Mouse (Mus musculus): ENCODE measurements around the gene Parp14. TPM values are rescaled to one million over a fixed set of nuclear protein-coding genes. Genes with fewer than 3 reads are reported as not detected.

Gene Parp14
- total and polyA plus RNA-seq, 3 experiments, result 1.2 to 1.5 TPM; not detected in 1

GRCm38 (mm10) chr16:35856766-35857165, 14.6 kb downstream of the Parp14 start:
- DNase-seq (ENCODE audit: low read depth, low spot score), result peak; percentile 87
- peak overlapping the region; percentile 34; the same call in 1 of the 2 replicates for H3K27ac ChIP-seq (ENCODE audit: control insufficient read depth, low read depth, low read length)
- TF ChIP-seq HCFC1 (IDR thresholded peaks at IDR 0.05; ENCODE audit: low read depth, low read length), result no peak
- peak; percentile 86 for TF ChIP-seq GATA1 (IDR thresholded peaks at IDR 0.05; ENCODE audit: low read depth, low read length)
- no peak for TF ChIP-seq GABPA (IDR thresholded peaks at IDR 0.05; ENCODE audit: low read depth, low read length)
- TF ChIP-seq CHD1 (IDR thresholded peaks at IDR 0.05; ENCODE audit: low read depth, low read length), result no peak
- 0 out of 2 replicates have a peak, but pooled peaks have one; percentile 14 for TF ChIP-seq RCOR1 (IDR thresholded peaks at IDR 0.05; ENCODE audit: low read depth, low read length)
- TF ChIP-seq SMC3 (IDR thresholded peaks at IDR 0.05; ENCODE audit: low read depth, low read length), result no peak; the same call in 1 of the 2 replicates
- no peak for TF ChIP-seq KAT2A (conservative IDR thresholded peaks at IDR 0.05; ENCODE audit: low read depth, low read length)
- TF ChIP-seq CTCF (IDR thresholded peaks at IDR 0.05 in 2 of 3, conservative IDR thresholded peaks at IDR 0.05 in 1 of 3; ENCODE audit: control insufficient read depth in 1 of 3, insufficient read depth in 1 of 3, low read depth in 2 of 3, low read length in 3 of 3, poor library complexity in 1 of 3, severe bottlenecking in 1 of 3), result no peak
- TF ChIP-seq ZNF384 (IDR thresholded peaks at IDR 0.05; ENCODE audit: low read depth, low read length), result no peak
- TF ChIP-seq USF2 (IDR thresholded peaks at IDR 0.05; ENCODE audit: borderline replicate concordance in 1 of 2, insufficient read depth in 1 of 2, low read depth in 1 of 2, low read length in 2 of 2), result no peak
- TF ChIP-seq BHLHE40 (IDR thresholded peaks at IDR 0.05; ENCODE audit: borderline replicate concordance, low read depth, low read length), result peak; percentile 49; the same call in 1 of the 2 replicates
- TF ChIP-seq MXI1 (IDR thresholded peaks at IDR 0.05; ENCODE audit: low read depth, low read length), result peak; percentile 75; the same call in 1 of the 2 replicates
- no peak for TF ChIP-seq E2F4 (IDR thresholded peaks at IDR 0.05; ENCODE audit: borderline replicate concordance, low read depth, low read length)
- no peak; the same call in 1 of the 2 replicates for TF ChIP-seq NELFE (IDR thresholded peaks at IDR 0.05; ENCODE audit: low read depth, low read length)
- TF ChIP-seq RAD21 (IDR thresholded peaks at IDR 0.05; ENCODE audit: low read depth, low read length), result no peak
- TF ChIP-seq TCF12 (IDR thresholded peaks at IDR 0.05; ENCODE audit: low read depth, low read length), result peak; percentile 85
- TF ChIP-seq SIN3A (IDR thresholded peaks at IDR 0.05; ENCODE audit: low read length), result peak; percentile 61
- TF ChIP-seq ELF1 (IDR thresholded peaks at IDR 0.05; ENCODE audit: low read depth, low read length), result no peak
- no peak for TF ChIP-seq ZC3H11A (IDR thresholded peaks at IDR 0.05; ENCODE audit: low read depth, low read length)
- no peak for TF ChIP-seq JUND (IDR thresholded peaks at IDR 0.05; ENCODE audit: low read depth, low read length)
- no peak for TF ChIP-seq USF1 (IDR thresholded peaks at IDR 0.05; ENCODE audit: low read depth, low read length)
- TF ChIP-seq TBP (IDR thresholded peaks at IDR 0.05; ENCODE audit: low read depth, low read length), result no peak; the same call in 1 of the 2 replicates
- no peak for TF ChIP-seq MAZ (IDR thresholded peaks at IDR 0.05; ENCODE audit: low read depth, low read length)
- no peak for TF ChIP-seq MYB (IDR thresholded peaks at IDR 0.05; ENCODE audit: low read depth, low read length)
- peak; percentile 75 for TF ChIP-seq MAX (IDR thresholded peaks at IDR 0.05; ENCODE audit: low read length)
- no peak for TF ChIP-seq NRF1 (IDR thresholded peaks at IDR 0.05; ENCODE audit: insufficient read depth, low read depth, low read length, poor library complexity, severe bottlenecking)
- TF ChIP-seq POLR2A (IDR thresholded peaks at IDR 0.05; ENCODE audit: control insufficient read depth in 1 of 2, insufficient read depth in 1 of 2, low read depth in 1 of 2, low read length in 2 of 2, poor library complexity in 1 of 2), result peak in 1 of 2 experiments; percentile 28; a peak in 1 of 4 replicates
- TF ChIP-seq EP300 (IDR thresholded peaks at IDR 0.05; ENCODE audit: low read depth in 1 of 2, low read length in 2 of 2), result peak; percentile 74 to 76
- TF ChIP-seq MAFK (IDR thresholded peaks at IDR 0.05; ENCODE audit: borderline replicate concordance, low read depth, low read length), result no peak
- TF ChIP-seq ETS1 (IDR thresholded peaks at IDR 0.05; ENCODE audit: low read depth, low read length), result peak; percentile 79
- peak; percentile 51; the same call in 1 of the 2 replicates for TF ChIP-seq MYC (IDR thresholded peaks at IDR 0.05; ENCODE audit: low read depth, low read length)
- no peak for TF ChIP-seq UBTF (IDR thresholded peaks at IDR 0.05; ENCODE audit: borderline replicate concordance, insufficient read depth, low read depth, low read length)
- TF ChIP-seq TAL1 (IDR thresholded peaks at IDR 0.05; ENCODE audit: low read length), result peak; percentile 62
- TF ChIP-seq CHD2 (IDR thresholded peaks at IDR 0.05; ENCODE audit: low read length), result no peak
- TF ChIP-seq ZMIZ1 (IDR thresholded peaks at IDR 0.05; ENCODE audit: low read depth, low read length), result no peak
- no peak for TF ChIP-seq POLR2AphosphoS2 (IDR thresholded peaks at IDR 0.05; ENCODE audit: low read length)
- TF ChIP-seq MEF2A (IDR thresholded peaks at IDR 0.05; ENCODE audit: extremely low read depth, insufficient replicate concordance, low read depth, low read length, poor library complexity, severe bottlenecking), result no peak
- TF ChIP-seq ZKSCAN1 (IDR thresholded peaks at IDR 0.05; ENCODE audit: low read depth, low read length), result no peak

More at GRCm38 (mm10) chr16:35856766-35857165, 14.6 kb downstream of the Parp14 start:
- H3K36me3 ChIP-seq (ENCODE audit: control insufficient read depth in 1 of 2, insufficient read depth in 2 of 2, low read length in 2 of 2), result peaks cover 0 to 9% of the 10 kb centered on the region in 2 experiments; a peak in 2 of 4 replicates
- H3K9me3 ChIP-seq (replicated peaks; ENCODE audit: insufficient read depth, low read length), result no peaks in the 10 kb centered on the region
- H3K4me3 ChIP-seq (ENCODE audit: control insufficient read depth in 1 of 2, insufficient read depth in 1 of 2, low read depth in 2 of 2, low read length in 2 of 2), result peak overlapping the region; percentile 19 to 31
- no peaks in the 10 kb centered on the region for H3K27me3 ChIP-seq (ENCODE audit: control insufficient read depth in 1 of 2, insufficient read depth in 2 of 2, low read length in 2 of 2)
- no peaks in the 10 kb centered on the region for H3K79me2 ChIP-seq (ENCODE audit: control insufficient read depth, insufficient read depth, low read length, poor library complexity)
- H3K4me1 ChIP-seq (ENCODE audit: control insufficient read depth in 1 of 2, insufficient read depth in 2 of 2, low read length in 2 of 2), result peaks cover 4 to 9% of the 10 kb centered on the region in 2 experiments
- H3K9ac ChIP-seq (ENCODE audit: control insufficient read depth, low read depth, low read length, poor library complexity, severe bottlenecking), result peak overlapping the region; percentile 27

All from MEL (cell line).